8 mouse cellular contexts compared by ENCODE assay signal in genomic region chr5:52254602-52255071, GRCm38 (mm10).
A peak's percentile ranks its signal among the peaks of the same experiment; 100 is the strongest.
DNase-seq lines count a peak whose midpoint lies in the region; ATAC-seq lines count a peak whose summit lies in the region.
"Had no signal": no experiment of that assay in that cellular context is flagged by ENCODE, and none has a peak within 500 bp of the region (broad histone marks: within the 10 kb centered on the region; RNA-seq: fewer than 3 reads in every experiment).

No protein-coding gene starts in this region.

- DNase-seq in MN1 (ENCODE audit: low spot score): peak; percentile 50
- peak; percentile 30 for DNase-seq in embryo, embryonic 10.5 days (ENCODE audit: low spot score)
- peak; percentile 18 for DNase-seq in heart, postnatal 4 days
- DNase-seq in lung, postnatal 25 days (ENCODE audit: low spot score): peak; percentile 6
- no peak for DNase-seq in layer of hippocampus, postnatal 14 days (ENCODE audit: low spot score in 2 of 2)
- DNase-seq in frontal cortex, postnatal 25 days (ENCODE audit: low spot score in 2 of 2): no peak

- ATAC-seq in megakaryocyte-erythroid progenitor cell, adult 5-6 weeks (replicated peaks; ENCODE audit: low FRiP score, low TSS enrichment, poor library complexity, severe bottlenecking): no peak
- ATAC-seq: midbrain, embryonic 13.5 days had no signal

Comparison
In these comparisons a context has a peak if more than half of its experiments do, and no peak if none do; other contexts are left out.
1. DNase-seq: peak in MN1 (single experiment), embryo, embryonic 10.5 days (single experiment), heart, postnatal 4 days (single experiment) and lung, postnatal 25 days (single experiment); none in layer of hippocampus, postnatal 14 days (0 of 2) and frontal cortex, postnatal 25 days (0 of 2).